ENCODE assay signal across 7 mouse cellular contexts in the genomic region with DNA sequence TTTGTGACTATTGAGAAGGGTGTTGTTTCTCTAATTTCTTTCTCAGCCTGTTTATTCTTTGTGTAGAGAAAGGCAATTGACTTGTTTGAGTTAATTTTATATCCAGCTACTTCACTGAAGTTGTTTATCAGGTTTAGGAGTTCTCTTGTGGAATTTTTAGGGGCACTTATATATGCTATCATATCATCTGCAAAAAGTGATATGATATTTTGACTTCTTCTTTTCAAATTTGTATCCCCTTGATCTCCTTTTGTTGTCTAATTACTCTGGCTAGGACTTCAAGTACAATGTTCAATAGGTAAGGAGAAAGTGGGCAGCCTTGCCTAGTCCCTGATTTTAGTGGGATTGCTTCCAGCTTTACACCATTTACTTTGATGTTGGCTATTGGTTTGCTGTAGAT.
DNase-seq lines count a peak whose midpoint lies in the region; ATAC-seq and TF ChIP-seq lines count a peak whose summit lies in the region.
"Not testable (repeated sequence)": the region's sequence is repeated elsewhere in the genome, so short reads cannot be mapped to it uniquely, and the experiment has no call there.

No protein-coding gene starts in this region.

- H3K9me3 ChIP-seq in forebrain, embryonic 14.5 days (replicated peaks; ENCODE audit: control insufficient read depth, low read length); hindbrain, embryonic 14.5 days (ENCODE audit: control insufficient read depth, low read length); limb, embryonic 14.5 days (ENCODE audit: control insufficient read depth, low read length); midbrain, embryonic 14.5 days (ENCODE audit: control insufficient read depth, low read length): not testable (repeated sequence)

- H3K4me1 ChIP-seq in forebrain, embryonic 14.5 days (ENCODE audit: control insufficient read depth, insufficient read depth, low read length); hindbrain, embryonic 14.5 days (replicated peaks; ENCODE audit: control insufficient read depth, insufficient read depth, low read length); limb, embryonic 14.5 days (ENCODE audit: control insufficient read depth, insufficient read depth, low read length); midbrain, embryonic 14.5 days (ENCODE audit: control insufficient read depth, insufficient read depth, low read length): not testable (repeated sequence)

- not testable (repeated sequence) for ATAC-seq in forebrain, embryonic 14.5 days; hindbrain, embryonic 14.5 days (ENCODE audit: low FRiP score); limb, embryonic 14.5 days (ENCODE audit: low FRiP score, low read depth); midbrain, embryonic 14.5 days (ENCODE audit: low FRiP score, low TSS enrichment)

- not testable (repeated sequence) for H3K4me2 ChIP-seq in forebrain, embryonic 14.5 days (ENCODE audit: low read length); hindbrain, embryonic 14.5 days (replicated peaks); limb, embryonic 14.5 days (replicated peaks; ENCODE audit: low read depth, low read length, severe bottlenecking); midbrain, embryonic 14.5 days (ENCODE audit: low read length)

- not testable (repeated sequence) for H3K4me3 ChIP-seq in forebrain, embryonic 14.5 days (ENCODE audit: low read depth, low read length); hindbrain, embryonic 14.5 days (replicated peaks; ENCODE audit: low read length); limb, embryonic 14.5 days (replicated peaks; ENCODE audit: low read length); midbrain, embryonic 14.5 days (replicated peaks; ENCODE audit: low read depth, low read length)

- TF ChIP-seq POLR2A in limb, embryonic 14.5 days (IDR thresholded peaks at IDR 0.05; ENCODE audit: borderline replicate concordance, extremely low read depth, insufficient read depth, insufficient read length) = not testable (repeated sequence)

- H3K27me3 ChIP-seq in forebrain, embryonic 14.5 days (replicated peaks; ENCODE audit: control insufficient read depth, insufficient read depth, low read length); hindbrain, embryonic 14.5 days (ENCODE audit: control insufficient read depth, insufficient read depth, low read length); limb, embryonic 14.5 days (ENCODE audit: control insufficient read depth, insufficient read depth, low read length); midbrain, embryonic 14.5 days (ENCODE audit: control insufficient read depth, insufficient read depth, low read length): not testable (repeated sequence)

- H3K9ac ChIP-seq in forebrain, embryonic 14.5 days (ENCODE audit: low read length); hindbrain, embryonic 14.5 days; limb, embryonic 14.5 days (ENCODE audit: low read depth, low read length, severe bottlenecking); midbrain, embryonic 14.5 days (replicated peaks; ENCODE audit: low read length): not testable (repeated sequence)

- not testable (repeated sequence) for H3K27ac ChIP-seq in forebrain, embryonic 14.5 days (ENCODE audit: low read depth, low read length); hindbrain, embryonic 14.5 days; limb, embryonic 14.5 days (replicated peaks; ENCODE audit: low read depth, low read length); midbrain, embryonic 14.5 days (replicated peaks; ENCODE audit: low read depth, low read length)

- DNase-seq in MN1 (ENCODE audit: low spot score) = peak; percentile 66
- peak; percentile 94 for DNase-seq in embryo, embryonic 11 days
- peak; percentile 65 for DNase-seq in forebrain, embryonic 14.5 days (ENCODE audit: low spot score)
- DNase-seq in hindbrain, embryonic 14.5 days (ENCODE audit: low spot score) = peak; percentile 45
- peak; percentile 94 for DNase-seq in limb, embryonic 14.5 days (ENCODE audit: low spot score)
- peak; percentile 78 for DNase-seq in midbrain, embryonic 14.5 days
- DNase-seq in retina, embryonic 14.5 days (ENCODE audit: low spot score) = peak; percentile 23

- H3K36me3 ChIP-seq in forebrain, embryonic 14.5 days (ENCODE audit: control insufficient read depth, insufficient read depth, low read length); hindbrain, embryonic 14.5 days (replicated peaks; ENCODE audit: control insufficient read depth, insufficient read depth); limb, embryonic 14.5 days (ENCODE audit: control insufficient read depth, insufficient read depth, low read length); midbrain, embryonic 14.5 days (ENCODE audit: control insufficient read depth, insufficient read depth, low read length): not testable (repeated sequence)

Comparison
In these comparisons a context has a peak if more than half of its experiments do, and no peak if none do; other contexts are left out.
1. DNase-seq: peak in every context shown above with its lines; median percentile 94 in embryo, embryonic 11 days; 94 in limb, embryonic 14.5 days; 78 in midbrain, embryonic 14.5 days; 66 in MN1; 65 in forebrain, embryonic 14.5 days; 45 in hindbrain, embryonic 14.5 days; 23 in retina, embryonic 14.5 days.